ENCODE assay signal across 17 mouse cellular contexts in the genomic region with DNA sequence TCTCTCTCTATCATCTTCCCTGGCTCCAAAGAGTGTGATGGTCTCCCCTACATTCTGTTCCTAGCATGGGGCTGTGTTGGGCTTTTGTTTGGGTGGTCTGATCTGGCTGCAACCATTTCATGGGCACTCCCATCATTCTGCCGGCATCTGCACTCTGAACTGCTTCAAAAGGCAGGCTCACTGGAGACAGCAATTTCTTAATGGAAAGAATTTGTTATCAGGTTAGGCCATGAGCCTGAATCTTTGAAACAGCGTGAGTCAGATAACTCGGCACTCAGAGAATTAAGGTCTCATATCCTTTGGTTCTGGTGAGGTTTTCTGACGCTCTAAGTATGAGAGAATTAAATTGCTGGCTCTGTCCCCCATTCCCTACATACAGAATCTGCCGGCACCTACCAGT.
"Had no signal": no experiment of that assay in that cellular context is flagged by ENCODE, and none has a peak within 500 bp of the region (broad histone marks: within the 10 kb centered on the region; RNA-seq: fewer than 3 reads in every experiment).

No protein-coding gene starts in this region.

- DNase-seq: kidney, adult 8-10 months; kidney, postnatal 25 days; left cerebral cortex, postnatal 4 days; lung, embryonic 14.5 days; lung, postnatal 10 days; lung, postnatal 4 days; right cerebral cortex, adult 18-20 months; right cerebral cortex, postnatal 25 days; thymus, postnatal 36 days had no signal

- H3K9ac ChIP-seq: limb, embryonic 13.5 days; liver, embryonic 15.5 days; lung, embryonic 14.5 days; midbrain, embryonic 12.5 days; neural tube, embryonic 12.5 days had no signal

- H3K9me3 ChIP-seq: limb, embryonic 13.5 days; liver, embryonic 15.5 days; megakaryocyte, embryonic 14.5 days; midbrain, embryonic 12.5 days; neural tube, embryonic 12.5 days had no signal

- H3K4me1 ChIP-seq: limb, embryonic 13.5 days; liver, embryonic 15.5 days; midbrain, embryonic 12.5 days; neural tube, embryonic 12.5 days had no signal

- H3K27me3 ChIP-seq: limb, embryonic 13.5 days; liver, embryonic 15.5 days; megakaryocyte, embryonic 14.5 days; neural tube, embryonic 12.5 days had no signal

- H3K36me3 ChIP-seq: limb, embryonic 13.5 days; liver, embryonic 15.5 days; midbrain, embryonic 12.5 days; neural tube, embryonic 12.5 days had no signal

- H3K4me2 ChIP-seq: limb, embryonic 13.5 days; liver, embryonic 15.5 days; lung, embryonic 14.5 days; midbrain, embryonic 12.5 days; neural tube, embryonic 12.5 days had no signal

- ATAC-seq: inflammation-experienced regulatory T-cells, adult 6 months; intestine, postnatal 0 days had no signal

- H3K4me3 ChIP-seq: limb, embryonic 13.5 days; liver, embryonic 15.5 days; megakaryocyte, embryonic 14.5 days; midbrain, embryonic 12.5 days; myocyte; neural tube, embryonic 12.5 days had no signal

- H3K27ac ChIP-seq: limb, embryonic 13.5 days; liver, embryonic 15.5 days; midbrain, embryonic 12.5 days; neural tube, embryonic 12.5 days had no signal
